ENCODE assay signal across 8 mouse cellular contexts in the genomic region with DNA sequence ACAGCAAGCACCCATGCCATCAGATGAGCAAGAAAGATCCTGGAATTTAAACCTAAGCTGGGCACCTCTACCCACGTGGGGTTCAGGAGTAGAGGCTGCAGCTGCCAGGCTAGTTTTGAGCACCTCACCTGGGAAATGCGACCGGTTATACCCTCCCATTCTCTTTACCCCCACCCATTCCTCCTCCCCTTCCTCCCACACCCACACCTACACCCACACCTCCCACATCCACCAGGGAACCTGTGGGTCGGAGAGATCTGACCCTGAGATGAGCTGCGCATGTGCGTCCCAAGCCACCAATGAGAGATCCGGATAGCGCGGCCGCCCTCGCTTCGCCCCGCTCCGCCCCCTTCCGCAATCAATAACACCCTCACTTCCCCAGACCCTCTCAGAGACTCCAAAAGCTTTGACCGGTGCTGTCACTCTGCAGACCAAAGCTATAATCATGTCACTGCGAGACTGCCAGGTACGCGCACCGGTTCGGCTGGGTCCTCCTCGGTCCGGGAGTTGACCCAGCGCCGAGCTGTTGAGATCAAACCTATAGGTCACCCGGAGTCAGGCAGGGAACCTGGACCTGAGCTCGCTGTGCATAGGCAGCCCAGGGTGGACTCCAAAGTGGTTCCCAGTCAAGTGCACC. TPM values are rescaled to one million over a fixed set of nuclear protein-coding genes. Genes with fewer than 3 reads are reported as not detected.
DNase-seq lines count a peak whose midpoint lies in the region; ATAC-seq lines count a peak whose summit lies in the region.

A gene (plus strand): TSS at position 353 of the 637 bp plus-strand sequence.

- H3K36me3 ChIP-seq in forebrain, embryonic 10.5 days (replicated peaks), result no peaks in the 10 kb centered on the region
- no peaks in the 10 kb centered on the region for H3K36me3 ChIP-seq in heart, embryonic 14.5 days (ENCODE audit: control insufficient read depth, insufficient read depth, low read length)
- H3K36me3 ChIP-seq in liver, embryonic 12.5 days, result no peaks in the 10 kb centered on the region
- no peaks in the 10 kb centered on the region for H3K36me3 ChIP-seq in stomach, embryonic 14.5 days (ENCODE audit: control insufficient read depth, insufficient read depth, low read length)

- no peaks in the 10 kb centered on the region for H3K27me3 ChIP-seq in forebrain, embryonic 10.5 days (ENCODE audit: poor library complexity, severe bottlenecking)
- no peaks in the 10 kb centered on the region for H3K27me3 ChIP-seq in heart, embryonic 14.5 days (ENCODE audit: control insufficient read depth, insufficient read depth, low read length)
- no peaks in the 10 kb centered on the region for H3K27me3 ChIP-seq in liver, embryonic 12.5 days (replicated peaks)
- no peaks in the 10 kb centered on the region for H3K27me3 ChIP-seq in stomach, embryonic 14.5 days (ENCODE audit: control insufficient read depth, insufficient read depth, low read length)

- peak within 1 kb of the TSS; percentile 64 for H3K4me3 ChIP-seq in forebrain, embryonic 10.5 days
- H3K4me3 ChIP-seq in heart, embryonic 14.5 days (ENCODE audit: control insufficient read depth in 1 of 2, insufficient read depth in 1 of 2, low read depth in 1 of 2, low read length in 2 of 2), result peak within 1 kb of the TSS; percentile 66 to 68
- peak within 1 kb of the TSS; percentile 64 for H3K4me3 ChIP-seq in liver, embryonic 12.5 days
- H3K4me3 ChIP-seq in stomach, embryonic 14.5 days (ENCODE audit: low read depth, low read length), result peak within 1 kb of the TSS; percentile 55

- peak within 1 kb of the TSS; percentile 84 for H3K27ac ChIP-seq in forebrain, embryonic 10.5 days
- H3K27ac ChIP-seq in heart, embryonic 14.5 days (replicated peaks in 1 of 2; ENCODE audit: control insufficient read depth in 1 of 2, insufficient read depth in 1 of 2, low read depth in 2 of 2, low read length in 2 of 2), result no peak within 1 kb of the TSS
- H3K27ac ChIP-seq in liver, embryonic 12.5 days, result peak within 1 kb of the TSS; percentile 76
- H3K27ac ChIP-seq in stomach, embryonic 14.5 days (ENCODE audit: low read length), result no peak within 1 kb of the TSS

- peaks cover 17% of the 10 kb centered on the region for H3K4me1 ChIP-seq in forebrain, embryonic 10.5 days
- peaks cover 0 to 8% of the 10 kb centered on the region in 2 experiments; a peak in 2 of 4 replicates for H3K4me1 ChIP-seq in heart, embryonic 14.5 days (ENCODE audit: control insufficient read depth in 2 of 2, insufficient read depth in 2 of 2, low read length in 2 of 2)
- peaks cover 57% of the 10 kb centered on the region for H3K4me1 ChIP-seq in liver, embryonic 12.5 days
- H3K4me1 ChIP-seq in stomach, embryonic 14.5 days (ENCODE audit: control insufficient read depth, insufficient read depth, low read length), result no peaks in the 10 kb centered on the region

- peak; percentile 95 for ATAC-seq in CD4-positive, CD25-positive, alpha-beta regulatory T cell, adult 4 months
- ATAC-seq in heart, embryonic 14.5 days (ENCODE audit: insufficient number of reproducible peaks, insufficient read depth, low FRiP score, low read depth), result peak; percentile 59
- peak; percentile 88 for ATAC-seq in liver, embryonic 12.5 days
- ATAC-seq in stomach, embryonic 14.5 days (ENCODE audit: insufficient number of reproducible peaks, insufficient read depth, low FRiP score, low read depth), result peak; percentile 94

- 1% methylated on average over 27 of the region's 27 CpGs for WGBS in forebrain, embryonic 10.5 days
- WGBS in heart, embryonic 14.5 days, result 2% methylated on average over 27 of the region's 27 CpGs
- under 1% methylated on average over 27 of the region's 27 CpGs for WGBS in liver, embryonic 12.5 days (ENCODE audit: insufficient replicate concordance)
- WGBS in stomach, embryonic 14.5 days, result under 1% methylated on average over 27 of the region's 27 CpGs

- peak within 1 kb of the TSS; percentile 77 for H3K9ac ChIP-seq in heart, embryonic 14.5 days (ENCODE audit: low read length)
- peak within 1 kb of the TSS; percentile 62 for H3K9ac ChIP-seq in liver, embryonic 12.5 days
- H3K9ac ChIP-seq in stomach, embryonic 14.5 days (replicated peaks; ENCODE audit: low read depth, low read length), result peak within 1 kb of the TSS; percentile 28

- peak within 1 kb of the TSS; percentile 94 for H3K4me2 ChIP-seq in heart, embryonic 14.5 days (ENCODE audit: low read length)
- peak within 1 kb of the TSS; percentile 79 for H3K4me2 ChIP-seq in liver, embryonic 12.5 days
- peak within 1 kb of the TSS; percentile 81 for H3K4me2 ChIP-seq in stomach, embryonic 14.5 days (replicated peaks; ENCODE audit: low read depth, low read length)

- peak; percentile 71 for DNase-seq in c-Kit-positive CD71-negative TER-119-negative erythroid progenitor cells, embryonic 14.5 days (ENCODE audit: low read depth)
- peak; percentile 76 for DNase-seq in forebrain, embryonic 10.5 days (ENCODE audit: extremely low spot score, low spot score)
- peak; percentile 92 for DNase-seq in kidney, postnatal 14 days
- peak; percentile 73 to 78 for DNase-seq in natural killer cell, adult 2 months (ENCODE audit: low spot score in 2 of 2)

- no peaks in the 10 kb centered on the region for H3K9me3 ChIP-seq in forebrain, embryonic 10.5 days
- no peaks in the 10 kb centered on the region for H3K9me3 ChIP-seq in heart, embryonic 14.5 days (ENCODE audit: control insufficient read depth, low read length)
- no peaks in the 10 kb centered on the region for H3K9me3 ChIP-seq in liver, embryonic 12.5 days (replicated peaks)
- no peaks in the 10 kb centered on the region for H3K9me3 ChIP-seq in stomach, embryonic 14.5 days (ENCODE audit: control insufficient read depth, low read depth, low read length)

RNA-seq across cellular contexts. Expression of the gene that starts here (rescaled TPM):
- polyA plus RNA-seq in CD4-positive, CD25-positive, alpha-beta regulatory T cell, adult 4 months (2017; shearing (Covaris generic)), result 10 to 100 TPM; 17.6 to 22.4 TPM
- polyA plus RNA-seq in forebrain, embryonic 10.5 days (2016; fragmentation: Nextera tagmentation; extraction: Ambion mirVana), result 2.2 and 3.1 TPM in 2 replicates
- polyA plus RNA-seq in heart, embryonic 14.5 days (2014; fragmentation: Nextera tagmentation; extraction: Ambion mirVana), result 4.1 and 4.2 TPM in 2 replicates
- 5.2 and 6.0 TPM in 2 replicates for polyA plus RNA-seq in liver, embryonic 12.5 days (2016; fragmentation: Nextera tagmentation; extraction: Ambion mirVana)
- polyA plus RNA-seq in stomach, embryonic 14.5 days (2014; fragmentation: Nextera tagmentation; extraction: Ambion mirVana), result 6.7 and 8.0 TPM in 2 replicates

Comparison
In these comparisons a context has a peak if more than half of its experiments do, and no peak if none do; other contexts are left out.
1. H3K27ac ChIP-seq: peak in forebrain, embryonic 10.5 days (single experiment) and liver, embryonic 12.5 days (single experiment); none in heart, embryonic 14.5 days (0 of 2) and stomach, embryonic 14.5 days (single experiment).
2. Peak in every context shown above with its lines, with median percentiles within 50 percentile points of each other: ATAC-seq, DNase-seq, H3K4me3 ChIP-seq, H3K4me2 ChIP-seq and H3K9ac ChIP-seq.